Mouse (Mus musculus) lung, adult 2 months (tissue): ENCODE data around the gene Nedd4. TPM values are rescaled to one million over a fixed set of nuclear protein-coding genes. Genes with fewer than 3 reads are reported as not detected.

Experiments used
- DNase-seq: peaks from one replicate; pipeline ENCODE4 v3.0.0; 2022
- H3K4me1 ChIP-seq: fragments of 200-500 bp; 2 replicates; pipeline ENCODE4 v1.6.1; 2011; ENCODE audit warnings: low read length; ENCODE audit not compliant: control insufficient read depth, insufficient read depth
- H3K4me3 ChIP-seq: fragments of 200-500 bp; replicated peaks from 2 replicates; pipeline ENCODE3; 2011; ENCODE audit warnings: low read depth, mild to moderate bottlenecking, control low read depth, low read length; ENCODE audit errors: extremely low read depth
- CTCF ChIP-seq: fragments of 200-500 bp; IDR thresholded peaks from 2 replicates; pipeline ENCODE4 v1.5.1; 2011; ENCODE audit warnings: mild to moderate bottlenecking, low read length, control low read depth; ENCODE audit not compliant: insufficient read depth
- POLR2A ChIP-seq: fragments of 200-500 bp; IDR thresholded peaks from 2 replicates; pipeline ENCODE4 v1.6.1; 2011; ENCODE audit warnings: low read depth, mild to moderate bottlenecking, control low read depth, low read length, borderline replicate concordance; ENCODE audit errors: extremely low read depth
- WGBS: fragments of 180-500 bp; shearing (Covaris S2); methylation state at CpG from one replicate; pipeline ENCODE4 v1.1.7; 2018; 5-methylcytosine and 5-hydroxymethylcytosine counted together
- polyA plus RNA-seq: library from polyadenylated mRNA; depleted of rRNA; stranded (reverse); fragments of >200 nt; gene quantifications from 2 replicates; pipeline ENCODE4 v1.2.3, GENCODE M21; 2012; rRNA removed

The Nedd4 gene
- polyA plus RNA-seq, 1 experiment: 165 TPM

DNA sequence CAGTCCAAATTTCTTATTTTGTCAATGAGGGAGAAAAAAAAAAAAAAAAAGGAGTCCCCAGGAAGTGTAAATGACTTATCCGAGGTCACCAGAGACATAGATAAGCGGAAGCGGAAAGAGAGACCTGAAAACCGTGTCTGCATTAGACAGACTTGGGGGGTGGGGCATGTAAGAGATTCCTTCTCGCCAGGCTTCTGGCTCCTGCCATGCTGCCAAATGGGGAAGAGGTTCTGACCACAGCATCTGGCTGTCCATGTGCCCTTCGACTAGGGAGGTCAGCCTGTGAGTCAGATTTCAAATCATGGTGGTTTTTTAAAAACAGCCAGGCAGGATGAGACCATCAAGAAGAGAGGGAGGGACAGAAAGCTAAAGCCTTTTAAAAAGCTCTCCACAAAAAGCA is 129.5 kb downstream of the Nedd4 start:
- Histone ChIP-seq H3K4me3 (no peak overlapping the region), H3K4me1 (no peaks in the 10 kb centered on the region)
- no peak for TF ChIP-seq CTCF
- TF ChIP-seq POLR2A: no peak
- no peak for DNase-seq
- WGBS: 22% methylated on average over 6 of the region's 6 CpGs

- no peak for TF ChIP-seq POLR2A
- TF ChIP-seq CTCF: no peak
- DNase-seq: no peak
- 83% methylated on average over 3 of the region's 3 CpGs for WGBS
- H3K4me3 ChIP-seq: no peak overlapping the region
- no peaks in the 10 kb centered on the region for H3K4me1 ChIP-seq
Observed at GRCm38 (mm10) chr9:72795243-72795642, 133.1 kb downstream of the Nedd4 start.

DNA sequence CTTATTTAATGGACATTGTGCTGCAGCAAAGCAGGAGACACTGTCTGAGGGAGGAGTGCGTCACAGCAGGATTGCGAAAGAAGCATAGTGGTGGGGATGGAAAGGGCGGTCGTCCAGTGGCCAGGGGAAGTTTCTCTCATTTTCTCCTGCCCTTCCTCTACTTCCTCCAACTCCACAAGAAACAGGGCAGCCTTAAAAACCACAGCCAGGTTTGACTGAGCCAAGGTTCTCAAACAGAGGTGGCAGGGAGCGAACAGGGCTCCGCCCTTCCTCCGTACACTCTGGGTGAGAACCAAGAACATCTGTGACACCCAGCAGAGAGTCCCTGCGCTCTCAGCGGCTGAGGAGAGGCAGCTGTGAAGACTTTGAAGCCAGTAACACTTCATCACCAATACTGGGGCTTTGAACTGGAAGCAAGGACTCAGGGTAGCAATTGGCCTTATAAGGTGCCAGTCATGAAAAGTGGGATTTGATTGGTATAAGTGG is 135.0 kb downstream of the Nedd4 start:
- peak overlapping the region; percentile 21 for H3K4me3 ChIP-seq
- no peaks in the 10 kb centered on the region for H3K4me1 ChIP-seq
- DNase-seq: peak; percentile 41
- WGBS: 31% methylated on average over 9 of the region's 9 CpGs
- TF ChIP-seq POLR2A: no peak
- no peak for TF ChIP-seq CTCF

Other genes with a start within 250 kb of the Nedd4 start
- 0.85 and 1.3 TPM in 2 replicates for gene Mns1, start 224.3 kb upstream of the Nedd4 start, polyA plus RNA-seq
- 1.3 and 3.8 TPM in 2 replicates for gene Tex9, start 170.1 kb upstream of the Nedd4 start, polyA plus RNA-seq
- 4.1 and 6.1 TPM in 2 replicates for gene Rfx7, start 130.1 kb upstream of the Nedd4 start, polyA plus RNA-seq
- 0.04 and 0.05 TPM in 2 replicates for gene Prtg, start 144.5 kb downstream of the Nedd4 start, polyA plus RNA-seq